Mouse (Mus musculus): ENCODE measurements around the gene Trim27.
A peak's percentile ranks its signal among the peaks of the same experiment; 100 is the strongest.

Trim27 gene

DNA sequence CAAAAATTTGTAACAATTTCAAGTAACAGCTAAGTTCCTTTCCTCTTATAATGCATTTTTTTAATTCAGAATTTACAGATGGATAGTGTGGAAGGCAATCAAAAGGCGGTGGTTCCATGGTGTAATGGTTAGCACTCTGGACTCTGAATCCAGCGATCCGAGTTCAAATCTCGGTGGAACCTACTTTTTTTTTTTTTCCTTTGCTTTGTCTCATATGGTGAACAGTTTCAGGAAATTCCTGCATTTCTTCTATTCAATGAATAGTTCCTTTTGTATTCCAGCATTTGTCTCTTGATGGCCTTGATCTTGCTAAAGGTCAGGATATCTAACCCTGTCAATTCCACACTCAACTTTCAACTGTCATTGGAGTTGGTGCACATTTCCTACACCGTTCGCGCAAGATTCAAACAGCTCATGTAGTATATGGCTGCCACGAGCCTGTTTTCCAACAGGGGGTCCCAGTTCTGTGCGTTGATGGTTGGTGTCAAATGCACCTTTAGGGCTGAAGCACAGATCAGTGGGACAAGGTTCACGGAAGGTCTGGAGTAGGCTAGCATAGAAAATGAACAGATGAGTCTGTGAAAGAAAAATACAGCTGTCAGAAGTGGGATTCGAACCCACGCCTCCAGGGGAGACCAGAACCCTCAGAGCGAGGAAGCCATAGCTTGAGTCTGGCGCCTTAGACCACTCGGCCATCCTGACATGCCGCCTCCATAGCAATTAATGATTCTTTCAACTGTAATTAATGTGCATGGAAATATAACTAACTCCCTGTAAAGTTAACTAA is 6.8 kb upstream of the Trim27 start:
- peak; percentile 58 to 75 for DNase-seq

DNA sequence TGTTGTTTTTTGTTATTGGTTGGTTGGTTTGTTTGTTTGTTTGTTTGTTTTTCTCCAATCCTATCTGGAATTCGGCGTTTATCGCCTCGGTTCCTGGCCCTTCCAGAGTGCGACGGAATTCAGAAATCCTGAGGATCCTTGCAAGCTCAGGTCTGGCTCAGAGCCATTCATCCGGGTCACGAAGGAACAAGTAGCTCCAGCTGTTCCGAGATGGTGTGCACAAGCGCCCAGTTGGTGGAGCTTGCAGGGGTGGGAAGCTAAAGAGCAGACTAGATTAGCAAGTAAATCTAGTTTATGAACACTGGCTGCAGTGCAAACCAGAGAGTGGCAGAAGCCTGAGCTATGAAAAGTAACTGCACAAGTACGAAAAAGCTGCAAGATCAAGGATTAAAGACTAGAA is 6.2 kb upstream of the Trim27 start:
- DNase-seq = peak; percentile 58 to 61

DNA sequence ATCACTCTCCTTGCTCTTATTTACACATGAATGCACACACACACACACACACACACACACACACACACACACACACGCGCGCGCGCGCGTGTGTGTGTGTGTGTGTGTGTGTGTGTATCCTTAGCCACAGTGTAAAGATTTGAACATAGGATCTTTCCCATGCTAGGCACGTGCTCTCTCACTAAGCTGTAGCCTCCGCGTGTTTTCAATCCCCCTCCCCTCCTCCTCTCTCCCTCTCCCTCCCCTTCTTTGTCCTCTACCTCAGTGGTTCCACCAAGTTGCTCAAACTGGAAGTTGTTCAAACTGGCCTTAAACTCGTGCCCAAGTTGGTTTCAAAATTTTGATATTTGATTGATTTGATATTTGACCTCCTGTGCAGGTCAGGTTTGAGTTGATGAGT is 2.5 kb upstream of the Trim27 start:
- DNase-seq = no peak

DNA sequence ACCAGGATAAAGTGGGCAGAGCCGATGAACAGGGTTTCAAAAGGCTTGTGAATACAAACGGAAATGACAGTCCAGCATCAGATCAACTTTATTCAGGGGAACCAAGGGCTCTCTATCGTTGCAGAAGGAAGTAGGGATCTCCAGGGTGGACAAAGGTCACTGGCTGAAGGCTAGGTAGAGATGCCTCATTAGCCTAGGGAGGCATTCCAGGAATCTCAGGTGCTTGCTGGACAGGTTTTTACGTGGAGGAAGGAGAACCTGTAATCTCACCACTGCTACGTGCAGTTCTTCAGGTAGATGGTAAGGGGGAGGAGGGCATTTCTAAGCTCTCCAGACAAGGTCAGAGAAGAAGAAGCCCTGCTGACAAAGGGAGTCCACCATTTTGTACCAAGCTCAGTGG is 1.6 kb upstream of the Trim27 start:
- DNase-seq = no peak

DNA sequence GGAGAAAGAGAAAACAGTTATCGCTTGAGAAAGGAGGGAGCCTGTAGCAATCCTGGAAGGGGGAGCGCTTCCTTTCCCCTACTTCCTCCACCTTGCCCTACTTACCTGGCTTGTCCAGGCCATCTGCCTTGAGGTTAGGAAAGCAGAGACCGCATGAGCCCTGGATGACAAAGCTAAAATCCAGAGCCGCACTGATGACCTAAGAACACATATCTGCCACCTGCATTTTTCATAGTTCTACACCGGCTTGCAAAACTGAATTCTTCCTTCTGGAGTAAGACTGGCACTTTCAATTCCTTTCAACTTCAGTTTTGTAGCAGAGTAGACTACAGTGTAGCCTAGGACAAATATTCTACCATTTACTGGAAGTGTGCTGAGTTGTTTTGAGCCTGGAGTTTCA is 881 bp upstream of the Trim27 start:
- no peak for DNase-seq

DNA sequence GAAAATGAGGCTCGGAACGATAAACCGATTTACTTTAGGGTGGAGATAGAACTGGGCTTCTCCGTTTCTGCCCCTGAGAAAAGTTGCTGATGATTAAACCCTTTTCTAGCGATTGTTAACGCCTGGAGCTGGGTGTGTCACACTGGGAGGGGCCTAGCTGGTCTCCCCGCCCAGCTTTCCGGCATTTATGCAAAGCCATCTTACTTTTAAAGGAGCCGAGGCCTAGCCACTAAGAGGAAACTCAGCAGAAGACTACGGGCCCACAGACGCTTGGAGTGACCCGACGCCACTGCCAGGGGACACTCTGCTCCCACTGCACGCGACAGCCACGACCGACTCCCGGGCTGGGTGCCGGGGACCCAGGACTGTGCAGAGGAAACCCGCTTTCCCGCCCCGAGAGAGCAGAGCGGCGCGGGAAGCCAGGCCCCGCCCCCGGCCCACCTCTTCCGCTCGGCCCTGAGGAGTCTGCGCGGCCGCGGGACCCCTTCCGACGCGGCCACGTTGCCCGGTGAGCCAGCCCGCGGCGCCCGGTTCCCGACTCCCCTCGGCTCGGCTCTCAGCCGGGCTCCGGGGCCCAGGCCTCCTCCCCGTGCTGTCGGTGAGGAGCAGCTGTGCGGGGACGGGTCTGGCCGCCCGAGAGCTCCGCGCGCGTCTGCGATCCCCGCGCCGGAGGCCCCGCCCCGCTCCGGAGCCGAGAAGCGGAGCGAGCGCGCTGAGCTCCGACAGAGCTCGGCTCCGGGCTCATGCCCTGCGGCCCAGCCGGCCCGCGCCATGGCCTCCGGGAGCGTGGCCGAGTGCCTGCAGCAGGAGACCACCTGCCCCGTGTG is 692 bp downstream of the Trim27 start:
- DNase-seq = peak; percentile 85 to 87

DNA sequence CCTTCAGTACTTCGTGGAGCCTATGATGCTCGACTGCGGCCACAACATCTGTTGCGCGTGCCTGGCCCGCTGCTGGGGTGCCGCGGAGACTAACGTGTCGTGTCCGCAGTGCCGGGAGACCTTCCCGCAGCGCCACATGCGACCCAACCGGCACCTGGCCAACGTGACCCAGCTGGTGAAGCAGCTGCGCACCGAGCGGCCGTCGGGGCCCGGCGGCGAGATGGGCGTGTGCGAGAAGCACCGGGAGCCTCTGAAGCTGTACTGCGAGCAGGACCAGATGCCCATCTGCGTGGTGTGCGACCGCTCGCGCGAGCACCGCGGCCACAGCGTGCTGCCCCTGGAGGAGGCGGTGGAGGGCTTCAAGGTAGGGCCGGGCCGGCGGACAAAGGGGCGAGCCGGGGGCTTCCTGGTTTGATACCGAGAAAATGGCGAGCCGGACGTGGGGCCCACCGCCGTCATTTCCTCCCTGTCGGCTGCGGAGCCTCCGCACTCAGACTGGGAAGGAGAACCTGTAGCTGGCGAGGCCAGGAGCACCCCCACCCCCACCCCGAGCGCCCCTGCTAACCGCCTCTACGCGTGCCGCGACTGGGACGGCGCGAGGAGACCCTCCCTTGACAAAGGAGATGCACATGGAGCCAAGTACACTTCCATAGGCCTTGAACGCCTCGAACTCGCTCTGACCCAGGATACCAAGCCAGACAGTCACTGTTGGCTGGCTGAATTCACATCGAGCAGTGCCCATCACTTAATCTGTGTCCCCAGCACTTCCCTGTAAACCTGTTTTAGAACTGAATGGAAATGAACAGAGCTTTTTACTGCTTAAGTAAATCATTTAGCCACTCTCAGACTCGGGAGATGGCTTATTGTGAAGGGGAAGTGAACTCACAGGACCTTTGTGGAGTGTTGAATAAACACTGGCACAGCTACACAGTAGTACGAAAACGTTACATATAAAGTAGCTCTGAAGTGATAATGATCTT is 1.6 kb downstream of the Trim27 start:
- peak; percentile 52 to 69 for DNase-seq

DNA sequence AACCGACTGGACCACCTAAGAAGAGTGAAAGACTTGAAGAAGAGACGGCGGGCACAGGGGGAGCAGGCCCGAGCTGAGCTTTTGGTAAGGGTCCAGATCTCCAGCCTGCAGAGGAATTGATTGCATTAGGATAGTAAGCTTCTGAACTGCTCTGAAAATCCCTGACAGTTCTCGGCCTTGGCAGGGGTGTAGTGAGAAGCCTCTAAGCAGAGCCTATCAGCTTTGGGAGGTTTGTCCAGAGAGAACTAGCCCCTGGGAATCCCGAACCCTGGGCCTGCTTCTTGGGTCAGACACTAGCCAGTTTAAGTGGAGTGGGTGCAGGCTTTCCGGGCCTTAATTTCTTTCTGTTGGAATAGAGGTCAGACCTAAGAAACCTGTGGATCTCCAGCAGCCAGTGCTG is 2.8 kb downstream of the Trim27 start:
- DNase-seq = no peak

DNA sequence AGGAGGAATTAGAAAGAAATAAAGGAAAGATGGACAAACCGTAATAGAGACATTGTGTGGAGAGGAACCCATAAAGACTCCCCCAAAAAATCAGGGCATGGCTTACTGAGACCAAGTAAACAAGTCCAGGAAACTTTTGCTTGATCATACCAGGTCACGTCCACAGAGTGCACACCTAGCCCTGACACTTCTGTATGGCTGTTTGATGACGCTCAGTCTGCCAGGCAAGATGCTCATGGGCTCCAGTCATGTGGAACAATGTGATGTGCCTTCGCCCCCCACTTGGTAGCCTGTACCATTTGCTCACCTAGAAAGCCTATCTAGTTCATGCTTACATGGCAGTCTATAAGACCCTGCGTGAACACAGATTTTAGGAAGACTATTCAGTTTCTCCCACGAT is 3.8 kb downstream of the Trim27 start:
- DNase-seq = no peak

DNA sequence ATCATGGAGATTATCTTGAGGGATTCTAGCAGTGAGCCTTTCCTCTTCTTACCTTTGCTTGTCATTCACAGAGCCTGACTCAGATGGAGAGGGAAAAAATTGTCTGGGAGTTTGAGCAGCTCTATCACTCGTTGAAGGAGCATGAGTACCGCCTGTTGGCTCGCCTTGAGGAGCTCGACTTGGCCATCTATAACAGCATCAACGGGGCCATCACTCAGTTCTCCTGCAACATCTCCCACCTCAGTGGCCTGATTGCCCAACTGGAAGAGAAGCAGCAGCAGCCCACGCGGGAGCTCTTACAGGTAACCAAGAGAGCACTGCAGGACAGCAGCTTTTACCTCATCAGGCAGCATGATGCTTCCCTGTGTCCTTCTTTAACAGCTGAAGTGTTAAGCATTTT is 4.4 kb downstream of the Trim27 start:
- DNase-seq = no peak

DNA sequence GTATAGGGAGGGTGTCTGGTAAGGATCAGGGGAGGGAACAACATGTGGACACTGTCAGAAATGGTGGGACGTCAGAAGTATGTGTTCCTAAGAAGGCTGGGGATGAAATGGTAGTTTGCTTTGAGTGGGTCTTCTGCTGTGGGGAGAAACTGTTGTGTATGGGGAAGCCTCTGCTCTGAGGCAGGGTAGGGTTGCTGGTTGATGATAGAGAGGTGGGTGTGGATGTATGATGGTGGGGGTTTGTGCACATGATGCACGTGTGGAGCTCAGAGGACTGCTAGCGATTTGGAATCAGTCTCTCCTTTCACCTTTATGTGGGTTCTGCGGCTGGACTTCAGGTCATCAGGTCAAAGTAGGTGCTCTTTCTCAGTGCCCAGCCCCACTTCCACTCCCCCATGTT is 6.3 kb downstream of the Trim27 start:
- DNase-seq = no peak

DNA sequence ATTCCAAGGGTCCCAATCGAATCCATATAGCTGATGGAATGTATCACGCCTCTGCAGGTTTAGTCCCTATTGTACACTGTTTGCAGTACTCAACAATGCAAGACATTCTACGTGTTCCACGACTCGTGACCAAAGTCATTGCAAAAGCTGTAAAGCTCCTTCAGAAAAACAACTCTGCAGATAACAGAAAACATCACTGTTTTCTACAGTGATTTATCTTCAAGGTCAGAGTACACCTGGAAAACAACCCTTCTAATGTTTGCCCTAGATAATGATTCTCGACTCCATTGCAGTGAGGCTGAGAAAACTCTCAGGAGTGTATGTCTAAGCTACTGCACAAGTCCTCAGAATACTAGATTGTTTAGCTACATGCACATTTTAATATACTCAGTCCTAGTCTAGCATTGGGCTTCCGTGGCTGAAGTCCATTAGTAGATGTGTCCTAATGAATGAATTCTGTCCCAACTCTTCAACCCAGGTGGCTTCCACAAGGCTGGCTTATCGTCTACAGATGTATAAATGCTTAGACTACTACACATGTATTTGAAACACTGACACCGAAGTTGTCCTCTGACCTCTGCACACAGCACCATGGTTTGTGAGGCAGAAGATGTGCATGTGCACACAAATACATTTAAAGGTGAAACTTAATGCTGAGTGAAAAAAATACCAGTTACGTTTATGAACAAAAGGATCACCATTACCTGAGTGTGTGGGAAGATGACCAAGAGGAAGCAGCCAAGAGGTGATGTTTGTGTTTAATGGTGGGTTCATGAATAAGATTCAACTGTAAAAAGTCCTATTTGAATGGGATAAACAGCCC is 16.4 kb downstream of the Trim27 start:
- DNase-seq = no peak

DNA sequence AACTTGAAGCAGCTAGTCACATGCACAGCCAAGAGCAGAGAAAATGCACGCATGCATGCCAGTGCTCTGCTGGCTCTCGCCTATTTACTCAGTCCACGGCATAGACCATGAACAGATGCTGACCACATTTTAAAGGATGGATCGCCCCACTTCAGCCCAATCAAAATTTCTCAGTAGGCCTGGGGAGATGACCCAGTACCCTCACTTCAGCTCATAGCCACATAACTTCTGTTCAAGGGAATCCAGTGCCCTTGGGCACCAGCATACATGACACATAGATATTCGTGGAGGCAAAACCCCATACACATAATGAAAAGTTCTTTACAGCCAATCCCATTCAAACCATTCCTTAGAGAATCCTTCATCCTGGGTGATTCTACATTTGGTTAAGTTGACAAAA is 18.5 kb downstream of the Trim27 start:
- no peak for DNase-seq

DNA sequence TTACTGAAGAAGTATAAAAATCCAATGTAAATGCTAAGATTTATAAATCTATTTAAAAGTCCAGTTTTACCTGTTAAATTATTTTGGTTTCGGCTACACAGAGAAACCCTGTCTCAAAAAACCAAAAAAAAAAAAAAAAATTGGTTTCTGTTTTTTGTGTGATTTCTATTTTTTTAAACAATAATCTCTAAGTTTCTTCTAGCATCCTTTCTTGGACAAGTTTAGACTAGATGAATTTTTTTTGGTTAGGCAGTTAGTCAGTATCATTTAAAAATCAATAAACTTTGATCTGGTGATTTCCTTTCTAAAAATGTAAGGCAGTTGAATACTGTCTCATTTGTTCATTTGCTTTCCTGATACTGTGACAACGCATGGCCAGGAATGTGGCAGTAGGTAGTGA is 19.1 kb downstream of the Trim27 start:
- no peak for DNase-seq

DNA sequence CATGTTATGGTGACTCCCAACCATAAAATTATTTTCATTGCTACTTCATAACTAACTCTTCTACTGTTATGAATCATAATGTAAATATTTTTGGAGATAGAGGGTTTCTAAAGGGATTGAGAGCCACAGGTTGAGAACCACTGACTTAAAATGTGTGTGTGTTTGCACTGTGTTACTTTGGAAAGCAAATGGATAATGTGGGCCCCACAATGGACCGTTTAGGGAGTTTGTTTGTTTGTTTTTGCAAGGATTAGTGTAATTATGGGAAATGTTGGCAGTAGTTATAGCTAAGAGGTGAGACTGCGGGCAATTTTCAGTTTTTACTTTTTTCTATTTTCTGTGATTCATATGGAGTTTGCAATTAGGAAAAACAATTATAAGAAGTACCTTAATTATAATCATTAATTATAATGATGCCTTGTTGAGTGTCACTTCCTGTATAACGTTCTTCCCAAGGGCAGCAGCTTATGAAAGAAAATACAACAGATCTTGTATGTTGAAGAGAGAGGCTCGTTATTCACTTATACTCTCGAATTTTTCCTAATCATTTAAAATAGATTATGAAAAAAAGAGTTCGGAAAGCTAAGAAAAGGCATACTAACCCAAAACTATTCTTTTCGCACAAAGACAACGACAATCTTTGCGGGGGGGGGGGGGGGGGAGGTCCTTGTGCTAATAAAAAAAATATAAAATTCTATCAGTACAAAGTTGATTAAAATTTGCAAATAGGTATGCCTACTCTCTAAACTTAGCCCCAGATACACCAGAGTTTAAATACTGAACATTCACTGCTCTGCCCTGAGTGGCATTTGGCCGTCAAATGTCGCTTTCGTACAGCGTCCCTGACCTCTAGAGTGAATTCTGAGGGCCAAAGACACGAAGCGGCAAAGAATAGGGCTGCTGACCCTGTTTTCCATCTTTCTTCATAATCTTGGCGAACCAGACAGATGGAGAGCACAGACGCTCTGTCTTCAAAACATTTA is 20.1 kb downstream of the Trim27 start:
- no peak for DNase-seq

DNA sequence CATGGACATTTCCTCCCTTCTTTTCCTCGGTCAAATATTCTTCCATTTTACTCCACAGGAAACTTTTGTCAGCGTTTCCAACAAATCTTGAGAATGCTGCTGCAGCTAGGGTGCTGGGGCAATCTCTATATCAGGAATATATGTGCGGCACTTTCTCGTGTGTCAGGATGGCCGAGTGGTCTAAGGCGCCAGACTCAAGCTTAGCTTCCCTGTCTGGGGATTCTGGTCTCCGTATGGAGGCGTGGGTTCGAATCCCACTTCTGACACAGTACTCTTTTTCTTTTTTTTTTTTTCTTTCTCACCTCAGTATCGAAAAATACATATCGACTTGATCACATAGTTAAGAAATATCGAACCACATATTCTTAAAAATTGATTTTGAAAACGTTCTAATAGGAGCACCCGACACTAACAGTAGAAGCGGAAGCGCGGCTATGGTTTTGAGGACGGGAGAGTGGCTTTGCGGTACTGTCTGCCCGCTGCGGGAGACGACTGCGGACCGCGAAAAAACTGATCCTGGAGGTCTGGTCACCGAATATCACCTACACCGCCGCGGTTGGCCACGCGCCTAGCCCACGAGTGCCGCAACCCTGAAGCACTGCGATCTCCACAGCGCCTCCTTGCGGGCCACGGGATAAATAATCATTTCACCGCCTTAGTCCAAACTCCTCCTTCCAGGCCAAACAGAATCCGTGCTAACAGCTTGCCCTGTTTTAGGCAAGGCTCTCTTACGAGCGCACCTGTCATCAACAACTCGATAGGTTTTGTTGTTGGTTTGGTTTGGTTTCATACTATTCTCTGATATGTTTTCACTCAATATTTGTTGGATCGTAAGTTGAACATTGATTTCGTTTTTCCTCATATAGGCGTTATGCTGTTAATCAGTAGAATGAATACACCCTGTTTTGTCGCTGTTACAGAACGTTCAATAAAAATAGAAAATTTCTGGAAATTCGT is 21.1 kb downstream of the Trim27 start:
- peak; percentile 93 to 98 for DNase-seq

DNA sequence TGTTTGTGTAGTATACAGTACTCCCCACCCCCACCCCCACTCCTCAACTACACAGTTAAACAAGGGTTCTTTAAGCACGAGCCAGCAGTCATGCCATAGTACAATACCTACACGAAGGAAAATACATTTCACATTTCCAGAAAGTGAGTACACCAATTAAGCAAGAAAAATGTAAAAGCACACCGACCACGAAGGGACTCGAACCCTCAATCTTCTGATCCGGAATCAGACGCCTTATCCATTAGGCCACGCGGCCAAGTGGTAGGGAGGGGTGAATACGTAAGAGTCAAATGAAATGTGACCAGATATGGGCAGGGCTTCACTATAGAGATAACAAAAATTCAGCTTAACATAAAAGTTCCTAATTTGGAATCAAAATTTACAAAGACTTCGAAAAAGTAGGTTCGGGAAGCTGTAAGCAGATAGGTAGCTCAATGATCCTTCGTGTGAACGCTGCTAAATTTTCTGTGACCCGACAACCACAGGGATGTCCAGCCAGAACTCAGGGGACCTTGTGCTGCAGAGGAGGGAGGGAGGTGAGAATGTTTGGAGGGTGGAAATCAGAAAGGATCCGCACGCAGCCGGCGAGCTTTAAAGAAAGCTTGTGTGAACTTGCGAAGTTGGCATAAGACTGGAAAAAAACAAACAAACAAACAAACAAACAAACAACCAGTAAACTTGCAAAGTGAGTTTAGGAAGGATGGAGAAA is 36.2 kb downstream of the Trim27 start:
- peak; percentile 63 to 75 for DNase-seq

DNA sequence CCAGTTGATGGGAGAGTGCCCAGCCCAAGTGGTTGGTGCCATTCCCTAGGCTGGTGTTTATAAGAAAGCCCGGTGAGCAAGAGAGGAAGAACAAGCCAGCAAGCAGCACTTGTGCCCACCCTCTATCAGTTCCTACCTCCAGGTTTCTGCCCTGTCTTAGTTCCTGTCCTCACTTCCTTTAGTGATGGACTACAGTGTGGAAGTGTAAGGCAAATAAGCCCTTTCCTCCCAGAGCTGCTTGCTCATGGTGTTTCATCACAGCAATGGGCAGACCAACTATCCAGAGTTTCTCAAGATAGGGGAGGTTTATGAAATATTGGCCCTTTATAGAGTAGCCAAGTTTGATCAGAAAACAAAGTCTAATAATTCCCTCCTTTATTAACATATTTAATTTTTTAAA is 37.5 kb downstream of the Trim27 start:
- no peak for DNase-seq
